Mouse (Mus musculus): ENCODE results near the gene Ttll5.

The Ttll5 gene

DNA sequence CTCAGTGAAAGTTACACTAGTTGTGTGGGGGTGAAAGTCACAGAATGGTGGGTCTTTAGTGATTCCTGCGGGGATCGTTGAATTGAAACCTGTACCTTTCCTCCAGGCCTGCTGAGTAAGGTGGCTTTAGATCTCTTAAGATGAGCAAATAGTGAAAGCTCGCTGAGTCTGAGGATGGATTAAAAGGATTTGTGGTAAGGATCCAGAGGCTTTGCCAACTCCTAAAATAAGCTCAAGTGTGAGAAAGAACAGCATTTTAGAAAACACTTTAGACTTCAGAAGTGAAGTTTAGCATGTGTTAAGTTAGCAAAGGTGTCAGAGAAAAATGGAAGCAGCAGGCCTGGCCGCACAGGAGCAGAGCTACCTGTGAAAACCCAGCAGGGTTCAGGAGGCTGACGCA lies 192.9 kb downstream of the Ttll5 start:
- no peak for DNase-seq

DNA sequence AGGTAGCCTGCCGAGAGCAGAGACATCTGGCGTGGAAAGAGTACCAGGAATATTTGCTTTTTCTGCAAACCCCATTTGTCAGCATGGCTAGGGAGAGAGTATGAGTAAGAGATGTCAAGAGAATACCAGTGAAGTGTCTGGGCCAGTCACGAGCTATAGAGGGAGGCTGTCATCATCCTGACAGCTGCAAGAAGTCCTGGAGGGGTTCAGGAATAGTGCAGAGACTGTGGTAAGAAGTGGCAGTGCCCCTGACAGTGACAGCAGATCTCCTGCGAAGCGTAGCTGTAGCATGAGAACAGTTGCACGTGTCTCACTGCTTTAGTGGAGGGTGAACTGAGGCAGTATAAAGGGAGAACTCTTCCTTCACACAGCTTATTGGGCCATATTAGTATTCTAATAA lies 197.1 kb downstream of the Ttll5 start:
- no peak for DNase-seq

DNA sequence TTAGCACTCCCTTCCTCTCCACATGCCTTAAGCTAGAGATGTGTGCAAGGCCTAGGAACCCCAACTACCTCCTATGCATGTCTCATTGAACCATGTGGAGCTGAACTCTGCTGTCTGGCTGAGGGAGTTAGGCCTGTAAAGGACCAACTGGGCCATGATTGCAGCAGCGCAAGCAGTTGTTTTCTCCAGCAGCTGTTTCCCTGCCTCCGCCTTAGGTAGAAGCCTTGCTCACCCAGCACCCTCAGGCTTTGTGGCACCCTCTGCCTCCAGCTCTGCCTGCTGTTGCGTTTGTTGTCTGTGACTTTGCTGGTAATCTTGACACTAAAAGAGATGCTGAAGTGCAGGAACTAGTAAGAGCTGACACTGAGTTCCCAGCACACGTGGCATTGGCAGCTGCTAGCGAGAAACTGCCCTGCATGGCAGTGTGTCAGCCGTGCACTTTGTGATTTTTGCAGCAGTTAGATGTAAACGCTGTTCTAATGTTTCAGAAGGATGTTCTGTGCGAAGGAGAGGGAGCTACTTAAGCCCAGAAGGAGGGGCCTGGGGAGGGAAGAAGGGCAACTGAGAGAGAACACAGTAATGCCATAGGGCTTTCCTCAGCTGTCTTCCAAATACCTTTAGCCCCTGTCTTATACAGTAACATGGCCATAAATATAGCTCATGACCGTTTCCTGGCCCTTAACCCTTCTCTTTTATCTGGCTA lies 198.0 kb downstream of the Ttll5 start:
- no peak for DNase-seq

DNA sequence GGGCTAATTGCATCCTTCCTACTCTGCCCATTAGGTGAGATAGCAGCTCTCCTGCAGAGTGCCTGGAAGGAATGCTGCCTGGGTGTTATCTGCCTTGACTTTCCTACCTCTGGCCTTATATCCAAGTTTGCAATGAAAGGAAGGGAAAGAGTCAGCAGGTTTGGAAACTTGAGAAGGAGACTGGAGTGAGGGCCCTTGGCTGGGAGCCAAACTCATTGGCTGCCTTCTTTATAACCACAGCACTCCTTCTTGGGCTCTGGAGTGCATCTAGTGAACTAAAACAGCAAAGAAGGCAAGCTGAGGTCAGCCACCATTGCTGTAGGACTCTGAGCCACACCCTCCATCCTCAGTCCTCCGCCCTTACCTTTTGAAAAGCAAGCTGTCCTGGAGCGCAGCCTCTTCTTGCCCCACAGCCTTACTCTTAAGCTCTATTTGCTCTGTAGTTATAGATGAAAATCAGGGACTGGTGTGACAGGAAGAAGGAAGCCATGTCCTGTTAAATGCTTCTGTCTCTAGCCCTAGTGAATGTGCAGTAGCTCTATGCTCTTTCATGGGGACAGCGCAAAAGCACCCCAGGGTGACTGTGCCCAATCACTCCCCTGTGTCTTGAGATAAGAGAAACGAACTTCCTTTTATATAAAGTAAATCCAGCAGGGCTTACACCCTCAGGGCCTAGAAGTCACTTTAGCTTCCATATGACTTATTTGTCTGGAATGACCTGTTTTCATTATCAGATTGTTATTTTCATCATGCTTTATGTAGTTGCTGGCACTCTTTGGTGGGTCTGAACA lies 198.8 kb downstream of the Ttll5 start:
- DNase-seq = no peak

DNA sequence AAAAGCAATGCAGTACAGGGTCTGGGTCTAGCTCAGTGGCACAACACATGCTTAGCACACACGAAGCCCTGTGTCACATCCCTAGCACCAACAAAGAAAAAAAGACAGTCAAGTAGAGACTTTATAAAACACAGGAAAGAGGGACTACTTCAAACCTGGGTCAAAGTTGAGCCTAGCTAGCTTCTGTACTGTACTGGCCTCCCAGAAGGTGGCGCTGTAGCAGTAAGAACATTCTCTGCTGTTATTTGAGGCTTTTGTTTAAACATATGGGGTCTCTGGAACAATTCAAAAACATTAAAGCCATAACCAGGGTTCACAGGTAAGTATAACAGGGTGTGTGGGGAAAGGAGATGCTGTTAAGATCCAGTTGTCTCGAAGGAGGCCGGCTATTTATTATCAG lies 200.0 kb downstream of the Ttll5 start:
- peak; percentile 52 for DNase-seq

DNA sequence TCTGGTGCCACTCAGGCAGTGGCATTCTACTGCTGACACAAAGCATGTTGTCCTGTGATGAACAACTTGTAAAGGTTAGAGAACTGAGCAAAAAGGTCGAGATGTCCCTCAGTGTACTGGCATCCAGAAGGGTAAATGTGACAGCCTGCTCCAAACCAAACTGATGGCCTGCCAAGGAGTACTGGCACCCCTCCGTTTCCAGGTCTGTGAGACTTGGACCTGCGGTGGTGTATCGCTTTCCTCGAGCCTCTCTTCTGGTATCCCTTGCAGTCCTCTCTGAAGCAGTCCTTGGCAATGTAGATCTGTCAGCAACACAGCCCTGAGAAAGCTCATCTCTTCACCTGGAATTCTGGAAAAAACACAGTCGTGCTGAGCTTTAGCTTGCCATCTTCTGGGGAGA lies 201.0 kb downstream of the Ttll5 start:
- DNase-seq = no peak

DNA sequence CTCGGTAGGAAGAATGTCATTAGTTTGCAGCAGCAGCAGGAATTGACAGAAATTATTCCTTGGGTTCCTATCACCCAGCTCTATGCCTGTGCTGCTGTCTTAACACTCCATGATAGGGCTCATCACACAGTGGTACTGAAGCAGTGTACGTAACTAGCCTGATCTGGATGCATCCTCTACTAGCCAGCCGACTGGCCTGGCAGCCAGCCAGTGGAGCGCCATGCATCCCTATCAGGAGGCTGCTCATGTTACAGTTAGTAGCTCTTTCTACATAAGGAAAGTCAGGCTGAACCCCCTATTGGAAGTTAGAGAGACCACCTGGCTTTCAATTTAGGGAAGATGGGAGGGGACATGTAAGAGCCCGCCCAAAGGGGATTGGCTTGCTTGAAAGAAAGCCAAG lies 202.5 kb downstream of the Ttll5 start:
- no peak for DNase-seq

DNA sequence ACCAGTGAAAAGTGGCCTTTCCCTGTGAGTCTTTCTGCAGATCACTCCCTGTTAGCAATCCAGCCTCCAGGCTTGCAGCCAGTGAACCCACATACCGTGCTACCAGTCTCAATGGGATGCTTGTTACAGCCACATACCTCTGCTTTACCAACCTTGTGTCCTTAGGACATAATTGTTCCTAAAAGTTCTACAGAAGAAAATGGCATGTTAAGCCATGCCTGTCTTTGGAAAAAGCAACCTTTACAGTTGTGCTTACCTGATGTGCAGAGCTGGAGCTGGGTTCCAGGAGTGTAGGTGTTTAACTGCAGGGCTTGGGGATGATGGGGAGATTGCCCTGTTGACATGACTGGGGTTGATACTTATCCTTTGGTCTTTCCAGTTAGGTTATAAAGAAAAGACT lies 203.3 kb downstream of the Ttll5 start:
- no peak for DNase-seq

DNA sequence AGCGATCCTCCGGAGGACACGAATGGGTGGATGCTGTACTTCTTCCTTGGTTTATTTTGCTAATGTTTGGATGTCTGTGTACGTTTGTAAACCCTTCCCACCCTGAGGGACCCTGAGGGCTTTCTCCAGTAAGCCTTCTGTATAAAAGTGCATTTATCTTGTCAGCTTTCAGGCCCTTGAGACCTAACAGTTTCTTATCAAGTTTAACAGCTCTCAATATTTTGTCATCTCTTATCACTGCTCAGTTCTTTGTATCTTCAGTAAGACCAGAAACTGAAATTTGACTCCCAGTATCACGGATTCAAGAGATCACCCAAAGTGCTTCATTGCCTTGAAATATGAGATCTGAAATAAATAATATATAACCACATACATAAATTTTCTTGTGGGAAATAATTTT lies 206.5 kb downstream of the Ttll5 start:
- no peak for DNase-seq

DNA sequence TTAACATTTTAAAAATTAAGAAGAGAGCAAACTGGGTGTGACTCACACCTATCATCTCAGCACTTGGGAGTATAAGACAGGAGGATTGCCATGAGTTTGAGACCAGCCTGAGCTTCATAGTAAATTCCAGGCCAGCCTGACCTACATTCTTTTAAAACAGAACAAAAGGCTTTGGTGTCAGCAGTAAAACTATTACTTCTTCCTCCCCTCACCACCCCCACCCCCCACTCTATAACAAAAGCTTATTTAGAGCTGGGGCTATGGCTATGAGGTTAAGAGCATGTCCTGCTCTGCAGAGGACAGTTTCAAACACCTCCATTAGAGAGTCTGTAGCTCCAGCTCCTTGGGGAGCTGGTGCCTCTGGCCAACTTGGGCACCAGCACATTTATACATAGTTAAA lies 211.1 kb downstream of the Ttll5 start:
- DNase-seq = no peak

DNA sequence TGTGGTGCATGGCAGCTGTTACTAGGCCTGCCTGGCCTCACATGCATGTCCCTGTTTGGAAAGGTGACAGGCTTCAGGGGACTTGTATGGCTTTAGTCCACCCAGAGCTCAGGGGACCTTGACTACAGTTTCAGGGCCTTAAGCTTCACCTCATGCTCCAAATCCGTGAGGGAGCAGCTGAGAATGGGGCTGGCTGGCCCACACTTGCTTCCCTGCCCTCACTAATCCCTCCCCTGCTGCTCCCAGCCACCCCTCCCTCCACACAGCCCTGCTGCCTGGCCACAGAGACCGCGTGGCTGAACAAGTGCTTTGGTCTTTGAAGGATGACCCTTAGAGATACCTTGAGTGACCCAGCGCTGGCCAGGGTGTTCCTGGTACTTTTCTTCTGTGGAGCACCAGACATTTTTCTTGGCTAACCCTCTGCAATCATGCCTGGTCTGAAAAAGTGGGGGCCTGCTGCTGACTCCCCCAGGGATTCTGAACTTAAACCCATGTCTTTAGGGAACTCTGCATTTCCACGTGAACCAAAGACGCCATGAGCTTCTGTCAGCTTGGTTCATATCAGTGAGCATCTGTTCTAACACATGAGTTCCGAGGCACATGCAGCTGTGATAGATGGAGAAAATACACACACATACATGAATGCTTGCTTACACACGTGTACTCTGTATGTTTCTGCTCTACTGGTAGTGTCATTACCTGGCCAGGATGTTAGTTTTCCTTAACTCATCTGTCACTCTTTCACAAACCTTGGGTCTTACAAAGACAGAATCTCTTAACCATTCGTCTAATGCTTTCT lies 212.1 kb downstream of the Ttll5 start:
- DNase-seq = no peak

DNA sequence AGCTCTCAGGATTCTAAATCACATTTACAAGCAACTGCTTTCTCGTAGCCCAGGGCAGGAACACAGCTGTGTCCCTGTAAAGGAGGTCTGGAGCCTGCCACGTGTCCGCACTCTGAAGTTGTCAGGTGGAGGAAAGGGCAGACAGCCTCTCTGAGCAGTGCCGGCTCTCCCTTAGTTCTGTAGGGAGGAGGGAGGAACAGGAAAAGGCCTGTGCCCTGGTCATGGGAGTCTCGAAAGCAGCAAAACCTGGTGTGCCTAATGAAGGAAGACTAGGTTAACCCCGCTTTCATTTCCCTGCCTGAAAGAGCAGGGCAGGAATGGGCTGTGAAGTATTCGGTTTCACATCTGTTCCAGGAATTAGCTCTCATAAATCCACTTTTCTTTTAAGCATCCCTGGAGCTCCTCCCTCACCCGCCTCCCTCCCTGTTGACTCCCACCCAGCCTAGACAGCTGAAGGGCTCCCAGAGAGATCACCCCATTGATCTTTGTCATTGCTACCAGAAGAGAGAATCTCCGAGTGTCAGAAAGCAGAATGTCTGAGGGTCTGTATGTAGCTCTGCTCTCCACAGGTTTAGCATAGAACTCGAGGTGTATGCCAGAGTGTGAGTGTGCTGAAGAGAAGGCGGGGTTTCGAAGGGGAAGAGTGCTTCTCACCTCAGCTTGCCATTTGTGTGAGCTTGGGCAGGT lies 212.9 kb downstream of the Ttll5 start:
- DNase-seq = no peak

DNA sequence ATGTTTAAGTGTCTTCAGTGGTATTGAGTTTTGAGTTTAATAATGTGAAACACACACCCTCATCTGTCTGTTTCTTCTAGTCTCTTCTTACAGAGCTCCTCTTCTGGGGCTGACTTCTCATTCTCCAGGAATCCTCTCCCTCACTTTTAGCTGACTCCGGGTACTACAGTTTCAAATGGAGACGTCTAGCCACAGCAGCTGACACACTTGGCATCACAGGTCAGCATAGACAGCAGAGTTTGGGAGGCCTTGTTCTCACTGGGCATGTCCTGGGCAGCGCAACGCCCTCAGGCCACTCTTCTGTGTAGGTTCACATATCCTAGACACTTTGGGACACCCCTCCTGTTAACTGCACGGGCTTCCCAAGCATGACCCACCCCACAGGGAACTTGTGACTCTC lies 214.6 kb downstream of the Ttll5 start:
- no peak for DNase-seq

DNA sequence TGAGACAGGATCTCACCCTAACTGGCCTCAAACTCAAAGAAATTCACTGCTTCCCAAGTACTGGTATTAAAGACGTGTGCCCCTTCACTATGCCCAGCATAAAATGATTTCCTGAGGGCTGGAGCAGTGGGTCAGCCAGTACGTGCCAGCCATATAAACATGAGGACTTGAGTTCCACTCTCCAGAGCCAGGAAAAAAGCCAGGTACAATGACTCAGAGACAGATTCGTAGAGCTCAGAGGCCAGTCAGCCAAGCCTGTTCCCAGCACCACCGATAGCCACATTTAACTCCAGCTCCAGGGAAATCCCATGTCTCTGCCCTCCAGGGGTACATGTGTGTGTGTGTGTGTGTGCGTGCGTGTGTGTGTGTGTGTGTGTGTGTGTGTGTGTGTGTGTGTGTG lies 215.3 kb downstream of the Ttll5 start:
- DNase-seq = no peak

DNA sequence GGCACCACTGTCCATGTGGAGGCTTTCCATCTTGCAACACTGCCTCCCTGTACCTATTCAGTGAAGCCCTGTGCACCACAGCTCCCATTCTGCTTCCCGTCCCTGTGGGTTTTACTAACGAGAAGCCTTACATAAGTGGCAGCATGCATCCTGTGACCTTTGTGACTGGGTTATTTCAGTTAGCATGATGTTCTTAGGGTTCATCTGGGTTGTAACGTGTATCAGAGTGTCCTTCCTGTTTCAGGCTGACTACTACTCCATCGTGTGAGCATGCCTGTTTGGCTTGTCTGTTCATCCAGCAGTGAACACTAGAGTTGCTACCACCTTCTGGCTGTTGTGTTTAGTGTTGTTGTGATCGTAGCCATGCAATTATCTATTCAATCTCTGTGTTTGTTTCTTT lies 221.7 kb downstream of the Ttll5 start:
- no peak for DNase-seq

DNA sequence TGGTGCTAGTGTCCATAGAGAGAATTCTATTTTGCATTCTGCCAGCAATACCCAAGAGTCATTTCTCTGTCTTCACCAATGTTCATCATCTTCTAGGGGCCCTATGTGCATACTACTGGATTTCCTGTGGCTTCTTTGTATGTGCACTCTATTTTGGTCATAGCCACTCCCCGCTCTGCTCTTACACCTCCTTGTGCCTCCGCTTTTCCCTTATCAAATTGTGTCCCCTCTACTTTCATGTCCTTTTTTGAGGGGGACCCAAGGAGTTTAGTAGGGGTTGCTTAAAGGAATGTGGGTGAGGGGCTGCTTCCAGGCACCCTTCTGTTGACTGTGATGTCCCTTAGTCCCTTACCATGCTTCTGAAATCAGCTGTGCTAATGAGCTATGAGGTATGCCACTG lies 222.3 kb downstream of the Ttll5 start:
- DNase-seq = no peak

DNA sequence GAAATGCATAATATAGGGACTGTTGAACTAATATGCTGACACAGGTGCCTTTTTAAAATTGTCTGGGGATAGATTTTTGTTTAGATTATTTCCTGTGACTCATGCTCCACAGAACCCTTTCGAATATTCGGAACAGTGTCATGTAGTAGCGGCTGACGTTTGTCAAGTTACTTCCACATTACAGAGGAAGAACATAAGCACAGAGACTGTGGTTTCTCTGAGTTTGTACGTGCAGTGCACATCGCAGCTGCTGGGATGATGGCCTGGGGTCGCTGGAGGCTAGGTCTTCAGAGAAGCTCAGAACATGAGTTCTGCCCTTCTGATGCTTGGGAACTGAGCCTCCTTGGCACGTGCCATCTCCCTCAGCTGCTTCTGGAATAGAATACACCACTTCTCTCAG lies 222.9 kb downstream of the Ttll5 start:
- no peak for DNase-seq

DNA sequence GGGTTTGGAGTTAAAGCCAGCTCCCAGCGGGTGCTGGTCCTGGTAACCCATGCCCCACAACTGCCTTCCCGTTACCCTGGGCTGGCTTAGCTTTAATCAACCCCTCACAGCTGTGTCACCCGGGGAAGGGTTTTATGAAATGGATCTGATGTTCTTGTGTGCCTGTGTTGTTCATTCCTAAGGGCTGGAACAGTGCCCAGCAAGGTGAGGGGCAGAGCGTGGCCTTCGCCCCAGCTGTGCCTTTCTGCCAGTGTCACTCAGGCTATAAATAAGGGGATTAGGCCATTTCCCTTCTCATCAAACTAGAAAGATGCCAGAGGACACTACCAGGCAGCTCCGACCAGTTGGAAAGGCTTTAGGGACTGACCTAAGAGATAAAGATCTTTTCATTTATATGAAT lies 225.4 kb downstream of the Ttll5 start:
- no peak for DNase-seq

DNA sequence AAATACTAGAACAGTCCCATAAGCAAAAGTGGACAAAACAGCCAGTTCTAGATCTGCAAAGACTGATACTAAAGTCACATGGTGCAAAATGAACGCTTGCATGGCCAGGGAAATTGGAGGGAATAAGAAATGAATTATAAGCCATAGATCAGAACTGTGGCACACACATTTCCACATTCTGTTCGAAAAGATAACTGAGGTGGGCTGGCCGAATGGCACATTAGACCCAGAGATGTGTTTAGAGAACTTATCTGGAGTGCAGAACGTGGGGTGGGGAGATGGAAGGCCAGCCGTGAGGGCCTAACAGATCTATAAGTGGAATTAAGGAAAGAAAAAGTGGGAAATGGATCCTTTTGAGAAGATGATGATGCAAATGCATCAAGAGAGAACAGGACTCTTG lies 227.0 kb downstream of the Ttll5 start:
- DNase-seq = no peak

DNA sequence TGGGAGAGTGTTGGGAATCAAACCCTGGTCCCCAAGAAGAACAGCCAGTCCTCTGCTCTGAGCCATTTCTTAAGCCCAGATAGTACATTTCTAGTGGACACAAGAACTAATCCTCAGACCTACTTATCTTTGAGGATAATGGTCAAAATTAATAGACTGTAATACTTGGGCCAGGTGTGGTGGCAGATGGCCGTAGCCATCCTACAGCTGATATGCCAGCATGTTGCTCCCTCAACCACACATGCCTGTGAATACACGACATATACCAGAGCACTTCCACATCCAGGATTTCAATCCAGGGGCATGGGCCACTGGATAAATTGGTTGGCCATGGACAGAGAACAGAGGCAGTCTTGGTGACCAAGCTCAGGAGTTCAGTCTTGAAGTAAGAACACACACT lies 230.8 kb downstream of the Ttll5 start:
- no peak for DNase-seq

DNA sequence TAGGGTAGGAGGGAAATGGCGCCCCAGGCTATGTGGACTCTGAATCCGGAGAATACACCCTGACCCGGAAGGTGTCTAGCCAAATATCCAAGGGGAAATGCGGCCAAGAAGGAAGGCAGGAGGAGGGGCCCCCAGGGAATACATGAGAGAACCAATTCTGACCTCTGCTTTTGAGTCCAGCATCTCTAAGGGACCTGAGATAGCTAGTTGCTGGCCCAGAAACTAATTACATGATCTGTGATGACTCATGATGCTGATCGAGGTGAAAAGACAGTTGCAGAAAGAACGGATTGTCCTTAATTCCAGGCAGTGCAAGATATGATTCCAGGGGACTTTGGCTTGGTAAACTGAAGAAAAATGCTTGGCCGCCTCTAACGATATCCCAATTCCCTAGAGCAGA lies 232.5 kb downstream of the Ttll5 start:
- no peak for DNase-seq

DNA sequence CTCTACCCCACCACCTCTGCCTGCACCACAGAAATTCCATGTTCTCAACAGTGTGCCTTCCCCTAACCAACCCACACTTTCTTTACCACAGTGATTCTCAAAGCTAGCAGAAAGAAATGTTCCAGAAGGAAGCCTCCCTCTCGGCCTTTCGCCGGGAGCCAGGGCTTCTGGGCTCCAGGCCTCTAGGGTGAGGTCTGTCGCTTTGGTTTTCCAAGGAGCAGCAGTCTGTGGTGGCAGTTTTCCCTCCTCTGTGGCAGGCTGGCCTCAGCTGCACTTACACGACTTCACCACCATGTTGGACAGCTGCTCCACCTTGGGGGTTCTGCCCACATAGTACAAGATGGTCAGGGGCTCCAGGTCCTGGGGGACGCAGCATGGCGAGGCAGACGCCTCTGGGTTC lies 233.1 kb downstream of the Ttll5 start:
- DNase-seq = no peak

DNA sequence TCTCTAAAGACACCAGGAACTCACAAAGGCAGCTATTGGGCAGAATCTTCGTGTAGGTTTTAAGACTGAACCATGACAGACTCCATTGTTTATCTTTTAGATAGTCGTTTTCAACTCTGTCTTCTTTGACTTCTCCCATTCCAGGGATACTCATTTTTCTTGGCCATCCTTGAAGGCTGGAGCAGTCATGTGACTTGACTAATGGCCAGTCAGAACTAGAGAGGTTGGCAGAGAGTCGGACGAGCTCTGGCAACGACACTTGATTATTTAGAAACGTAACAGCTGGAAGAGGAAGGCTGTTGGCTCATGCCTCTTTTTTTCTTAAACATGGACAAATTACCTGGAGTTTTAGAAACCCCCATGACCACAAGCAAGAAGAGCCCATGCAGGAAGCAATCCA lies 234.9 kb downstream of the Ttll5 start:
- no peak for DNase-seq

Measured in right cerebral cortex, postnatal 14 days (tissue).